Mouse (Mus musculus) CD4-positive, CD25-positive, alpha-beta regulatory T cell, adult 4 months (primary cell): ENCODE measurements around the gene Pacs2. TPM values are rescaled to one million over a fixed set of nuclear protein-coding genes. Genes with fewer than 3 reads are reported as not detected.
A peak's percentile ranks its signal among the peaks of the same experiment; 100 is the strongest.

Source experiments
- ATAC-seq: one replicate; pipeline ENCODE4 v1.8.0; 2017
- polyA plus RNA-seq, 2 experiments: library from polyadenylated mRNA; unstranded; fragments of 100-300 nt; shearing (Covaris generic); gene quantifications; one replicate each; pipeline ENCODE4 v1.2.1; 2017

Pacs2 gene
- polyA plus RNA-seq, 2 experiments from 2014 or later, result 5.8 to 7.3 TPM

GRCm38 (mm10) chr12:113013021-113013491, 1.3 kb upstream of the Pacs2 start:
- no peak for ATAC-seq

GRCm38 (mm10) chr12:113014561-113015556, 551 bp downstream of the Pacs2 start:
- ATAC-seq, result peak; percentile 29

GRCm38 (mm10) chr12:113015956-113016355, 1.6 kb downstream of the Pacs2 start:
- no peak for ATAC-seq

GRCm38 (mm10) chr12:113016976-113017375, 2.7 kb downstream of the Pacs2 start:
- no peak for ATAC-seq

GRCm38 (mm10) chr12:113017429-113017984, 3.2 kb downstream of the Pacs2 start:
- ATAC-seq, result no peak

- ATAC-seq, result no peak
Measured at GRCm38 (mm10) chr12:113018763-113019162, 4.5 kb downstream of the Pacs2 start.

GRCm38 (mm10) chr12:113021488-113021887, 7.2 kb downstream of the Pacs2 start:
- ATAC-seq, result no peak

- no peak for ATAC-seq
Measured at GRCm38 (mm10) chr12:113023082-113023481, 8.8 kb downstream of the Pacs2 start.

- peak; percentile 23 for ATAC-seq
Measured at GRCm38 (mm10) chr12:113026557-113026956, 12.2 kb downstream of the Pacs2 start.

GRCm38 (mm10) chr12:113027495-113027894, 13.2 kb downstream of the Pacs2 start:
- ATAC-seq, result no peak

GRCm38 (mm10) chr12:113028067-113028466, 13.8 kb downstream of the Pacs2 start:
- no peak for ATAC-seq

- no peak for ATAC-seq
Measured at GRCm38 (mm10) chr12:113028898-113029297, 14.6 kb downstream of the Pacs2 start.

GRCm38 (mm10) chr12:113030046-113030445, 15.7 kb downstream of the Pacs2 start:
- no peak for ATAC-seq

- ATAC-seq, result no peak
Measured at GRCm38 (mm10) chr12:113030993-113031392, 16.7 kb downstream of the Pacs2 start.

GRCm38 (mm10) chr12:113031441-113031840, 17.1 kb downstream of the Pacs2 start:
- ATAC-seq, result no peak

GRCm38 (mm10) chr12:113032296-113033250, 18.3 kb downstream of the Pacs2 start:
- no peak for ATAC-seq

- ATAC-seq, result no peak
Measured at GRCm38 (mm10) chr12:113035093-113035492, 20.8 kb downstream of the Pacs2 start.

GRCm38 (mm10) chr12:113036996-113037395, 22.7 kb downstream of the Pacs2 start:
- ATAC-seq, result no peak

GRCm38 (mm10) chr12:113038414-113038813, 24.1 kb downstream of the Pacs2 start:
- ATAC-seq, result no peak

- peak; percentile 59 for ATAC-seq
Measured at GRCm38 (mm10) chr12:113041481-113042439, 27.5 kb downstream of the Pacs2 start.

GRCm38 (mm10) chr12:113042543-113042942, 28.2 kb downstream of the Pacs2 start:
- no peak for ATAC-seq
